ENCODE assay signal across 10 mouse cellular contexts in genomic region chr6:103507751-103508575, GRCm38 (mm10). TPM values are rescaled to one million over a fixed set of nuclear protein-coding genes. Genes with fewer than 3 reads are reported as not detected.
DNase-seq lines count a peak whose midpoint lies in the region; ATAC-seq and TF ChIP-seq lines count a peak whose summit lies in the region.
"Had no signal": no experiment of that assay in that cellular context is flagged by ENCODE, and none has a peak within 500 bp of the region (broad histone marks: within the 10 kb centered on the region; RNA-seq: fewer than 3 reads in every experiment).

No protein-coding gene starts in this region.

- ATAC-seq in midbrain, embryonic 16.5 days: no peak
- ATAC-seq in midbrain, embryonic 11.5 days (ENCODE audit: low FRiP score): no peak

- H3K4me1 ChIP-seq in midbrain, embryonic 16.5 days (ENCODE audit: control insufficient read depth, insufficient read depth, low read length): peaks cover 13% of the 10 kb centered on the region
- H3K4me1 ChIP-seq in midbrain, embryonic 11.5 days (ENCODE audit: control insufficient read depth, insufficient read depth, low read length): peaks cover 10% of the 10 kb centered on the region

- no peak for TF ChIP-seq CTCF in gastrocnemius, adult 2 months (IDR thresholded peaks at IDR 0.05)

- no peak overlapping the region for H3K4me3 ChIP-seq in gastrocnemius, adult 2 months
- no peak overlapping the region for H3K4me3 ChIP-seq in midbrain, embryonic 16.5 days (ENCODE audit: low read depth, low read length)
- H3K4me3 ChIP-seq in midbrain, embryonic 11.5 days (ENCODE audit: low read depth, low read length): no peak overlapping the region
- H3K4me3 ChIP-seq: midbrain, embryonic 12.5 days had no signal

- H3K4me2 ChIP-seq in midbrain, embryonic 16.5 days (ENCODE audit: low read length): no peak overlapping the region
- no peak overlapping the region for H3K4me2 ChIP-seq in midbrain, embryonic 11.5 days
- H3K4me2 ChIP-seq: midbrain, embryonic 12.5 days had no signal

- no peak overlapping the region for H3K9ac ChIP-seq in midbrain, embryonic 16.5 days (ENCODE audit: low read depth, low read length)
- H3K9ac ChIP-seq in midbrain, embryonic 11.5 days (ENCODE audit: low read length): no peak overlapping the region
- H3K9ac ChIP-seq: liver, embryonic 14.5 days; midbrain, embryonic 12.5 days had no signal

- intact Hi-C loops in gastrocnemius, adult 2 months (cut with DNase I): no loop called here

- no peaks in the 10 kb centered on the region for H3K27me3 ChIP-seq in midbrain, embryonic 16.5 days (ENCODE audit: control insufficient read depth, insufficient read depth, low read depth, low read length)
- peaks cover 21% of the 10 kb centered on the region for H3K27me3 ChIP-seq in midbrain, embryonic 11.5 days (ENCODE audit: control insufficient read depth, insufficient read depth, low read length)

- no peak overlapping the region for H3K27ac ChIP-seq in gastrocnemius, adult 2 months
- peak overlapping the region; percentile 32; the same call in 1 of the 2 replicates for H3K27ac ChIP-seq in midbrain, embryonic 16.5 days (ENCODE audit: low read length)
- H3K27ac ChIP-seq in midbrain, embryonic 11.5 days (ENCODE audit: low read depth, low read length): no peak overlapping the region
- H3K27ac ChIP-seq: liver, embryonic 14.5 days; midbrain, embryonic 12.5 days had no signal

- H3K9me3 ChIP-seq in midbrain, embryonic 16.5 days (replicated peaks; ENCODE audit: control insufficient read depth, low read length, poor library complexity, severe bottlenecking): no peaks in the 10 kb centered on the region
- H3K9me3 ChIP-seq in midbrain, embryonic 11.5 days (ENCODE audit: control insufficient read depth, low read length): no peaks in the 10 kb centered on the region
- H3K9me3 ChIP-seq: midbrain, embryonic 12.5 days had no signal

- no peaks in the 10 kb centered on the region for H3K36me3 ChIP-seq in midbrain, embryonic 16.5 days (ENCODE audit: control insufficient read depth, insufficient read depth, low read length)
- no peaks in the 10 kb centered on the region for H3K36me3 ChIP-seq in midbrain, embryonic 11.5 days (ENCODE audit: control insufficient read depth, insufficient read depth, low read length)
- H3K36me3 ChIP-seq: midbrain, embryonic 12.5 days had no signal

- WGBS in midbrain, embryonic 16.5 days: 52% methylated on average over 3 of the region's 3 CpGs
- 61% methylated on average over 3 of the region's 3 CpGs for WGBS in midbrain, embryonic 11.5 days

- DNase-seq in gastrocnemius, adult 2 months: peak; percentile 20
- no peak for DNase-seq in gastrocnemius, postnatal 10 days
- no peak for DNase-seq in midbrain, embryonic 11.5 days (ENCODE audit: low spot score, missing footprints)
- DNase-seq in brain, adult 2 months (ENCODE audit: low read depth, low spot score): peak; percentile 90
- peak; percentile 50 for DNase-seq in fat pad, adult 2 months (ENCODE audit: extremely low read depth, low read depth, low spot score)
- no peak for DNase-seq in thymus, postnatal 0 days (ENCODE audit: low spot score)
- no peak for DNase-seq in kidney, adult 8-10 months

RNA-seq across cellular contexts. Expression of gene Chl1, which starts 2.4 kb away (rescaled TPM):
- total RNA-seq in gastrocnemius, adult 2 months (2021): under 1 TPM; 0.33 to 0.42 TPM
- total RNA-seq in gastrocnemius, postnatal 10 days (2021): 1 to 10 TPM; 1.9 to 2.6 TPM
- polyA plus RNA-seq in midbrain, embryonic 16.5 days (2015; fragmentation: Nextera tagmentation; extraction: Ambion mirVana): 178 and 202 TPM in 2 replicates
- polyA plus RNA-seq in midbrain, embryonic 11.5 days (2014; fragmentation: Nextera tagmentation; extraction: Ambion mirVana): 7.1 and 8.3 TPM in 2 replicates
- polyA plus RNA-seq in thymus, postnatal 0 days (2015; fragmentation: Nextera tagmentation; extraction: Ambion mirVana): 2.3 and 2.7 TPM in 2 replicates

Comparison
In these comparisons a context has a peak if more than half of its experiments do, and no peak if none do; other contexts are left out.
1. DNase-seq: peak in gastrocnemius, adult 2 months (single experiment), brain, adult 2 months (single experiment) and fat pad, adult 2 months (single experiment); none in gastrocnemius, postnatal 10 days (single experiment), midbrain, embryonic 11.5 days (single experiment), thymus, postnatal 0 days (single experiment) and kidney, adult 8-10 months (0 of 2).
2. RNA of gene Chl1, which starts 2.4 kb away (polyA plus RNA-seq): 178 to 202 TPM in midbrain, embryonic 16.5 days; 7.1 to 8.3 TPM in midbrain, embryonic 11.5 days and 2.3 to 2.7 TPM in thymus, postnatal 0 days; every median in the first group is over 10 times any median in the second.